Mouse (Mus musculus): Measurements from ENCODE around the gene Ugt2a2. TPM values are rescaled to one million over a fixed set of nuclear protein-coding genes. Genes with fewer than 3 reads are reported as not detected.

Gene Ugt2a2
- total RNA-seq, 1 experiment = not detected

Other genes with a start within 250 kb of the Ugt2a2 start
- gene Ugt2b37, start 227.5 kb downstream of the Ugt2a2 start, total RNA-seq (2012; rRNA removed) = not detected in 2 replicates
- gene Ugt2a3, start 145.1 kb downstream of the Ugt2a2 start, total RNA-seq (2012; rRNA removed) = not detected in 2 replicates
- gene Ugt2b38, start 58.1 kb downstream of the Ugt2a2 start, total RNA-seq (2012; rRNA removed) = not detected in 2 replicates
- gene Gm43638, start 4.5 kb upstream of the Ugt2a2 start, total RNA-seq (2012; rRNA removed) = not detected in 2 replicates
- not detected in 2 replicates for gene Ugt2a1, start 8.6 kb upstream of the Ugt2a2 start, total RNA-seq (2012; rRNA removed)
- gene Sult1b1, start 55.9 kb upstream of the Ugt2a2 start, total RNA-seq (2012; rRNA removed) = not detected in 2 replicates
- not detected in 2 replicates for gene Sult1d1, start 86.8 kb upstream of the Ugt2a2 start, total RNA-seq (2012; rRNA removed)
- 0.18 TPM in 1 of 2 replicates, not detected in the other for gene Sult1e1, start 109.3 kb upstream of the Ugt2a2 start, total RNA-seq (2012; rRNA removed)
- gene Csn1s1, start 183.9 kb upstream of the Ugt2a2 start, total RNA-seq (2012; rRNA removed) = not detected in 2 replicates
- not detected in 2 replicates for gene Csn2, start 217.4 kb upstream of the Ugt2a2 start, total RNA-seq (2012; rRNA removed)

Data from ES-E14 (cell line).